Mouse (Mus musculus) heart, postnatal 25 days (tissue): ENCODE data around the gene Eif2s2. TPM values are rescaled to one million over a fixed set of nuclear protein-coding genes. Genes with fewer than 3 reads are reported as not detected.
A peak's percentile ranks its signal among the peaks of the same experiment; 100 is the strongest.
"Not testable (repeated sequence)": the region's sequence is repeated elsewhere in the genome, so short reads cannot be mapped to it uniquely, and the experiment has no call there.

Experiments
- DNase-seq: peaks from one replicate; pipeline ENCODE4 v3.0.0; 2022; ENCODE audit warnings: low spot score
- intact Hi-C: fragments of 180-260 bp; cut with DNase I; formaldehyde crosslinking; loops from one replicate; pipeline ENCODE4 v1.15.1; 2025
- total RNA-seq, 2 experiments: library from RNA; stranded (reverse); gene quantifications; 2 replicates each; pipeline ENCODE4 v1.2.3; 2021

Gene Eif2s2
- total RNA-seq = 10 to 100 TPM; 51.8 to 55.4 TPM

DNA sequence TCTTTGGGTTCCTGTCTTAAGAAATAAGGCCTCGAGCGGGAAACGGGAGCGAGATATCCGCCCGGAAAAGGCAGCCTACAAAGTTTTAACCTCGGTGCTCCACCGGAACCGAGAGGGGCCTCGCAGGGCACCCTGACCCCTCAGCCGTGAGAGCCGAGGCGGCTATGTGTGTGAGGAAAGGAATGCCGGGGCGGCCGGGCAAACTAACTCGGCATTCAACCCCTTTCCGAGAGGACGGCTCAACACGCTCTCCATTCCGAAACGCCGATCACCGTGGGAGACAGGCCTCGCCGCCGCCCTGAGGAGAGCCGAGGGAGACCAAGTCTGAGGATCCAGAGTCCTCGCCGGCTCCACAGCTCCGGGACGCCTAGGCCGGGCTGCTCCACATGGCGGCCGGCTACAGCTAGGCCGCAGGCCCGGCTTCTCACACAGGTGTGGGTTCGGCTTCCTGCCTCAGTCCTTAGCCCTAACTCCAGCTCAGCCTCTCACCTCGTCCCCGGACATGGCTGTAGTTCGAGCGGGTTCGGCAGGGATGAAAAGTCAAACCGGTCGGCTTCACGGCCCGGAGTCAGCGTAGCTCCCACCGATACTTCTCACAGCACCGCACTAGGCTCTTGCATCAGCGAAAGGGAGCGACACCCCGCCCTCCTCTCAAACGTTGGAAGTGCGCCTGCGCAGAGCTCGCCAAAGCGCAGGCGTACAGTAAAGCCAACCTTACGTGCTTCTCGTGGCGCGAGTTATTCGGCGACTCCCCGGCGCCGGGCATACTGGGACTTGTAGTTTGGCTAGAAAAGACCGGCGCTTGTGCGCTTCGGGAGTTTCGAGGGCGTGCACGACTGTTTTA is at the start of gene Eif2s2:
Gene Eif2s2 (minus strand): TSS at position 735 of the 844 bp plus-strand sequence.
- peak; percentile 95 for DNase-seq
- intact Hi-C loops = loop anchor here (1.0 to 2.0 kb wide), 2 partner anchors 100 to 235 kb away; no protein-coding TSS in a partner anchor

DNA sequence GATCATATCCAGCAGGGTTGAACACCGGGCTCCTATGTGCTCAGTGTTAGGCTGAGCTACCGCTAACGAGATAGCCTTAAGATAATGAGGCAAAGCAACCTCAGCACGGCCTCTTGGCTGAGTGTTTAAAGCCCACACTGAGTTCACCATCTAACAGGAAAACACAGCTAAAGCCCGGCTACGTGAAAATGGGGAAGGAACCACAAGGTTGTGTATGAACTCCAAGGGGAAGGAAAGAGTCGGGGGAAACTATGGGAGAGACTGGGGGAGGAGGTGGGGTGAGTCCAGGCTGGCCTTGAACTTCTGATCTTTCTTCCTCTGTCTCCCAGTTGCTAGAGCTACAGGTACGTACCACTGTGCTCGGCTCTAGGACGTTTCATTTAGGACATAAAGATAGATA is 49.2 kb upstream of the Eif2s2 start:
- no peak for DNase-seq
- intact Hi-C loops = loop anchor here (2.0 to 5.0 kb wide), 4 partner anchors 25 to 530 kb away; no protein-coding TSS in a partner anchor

DNA sequence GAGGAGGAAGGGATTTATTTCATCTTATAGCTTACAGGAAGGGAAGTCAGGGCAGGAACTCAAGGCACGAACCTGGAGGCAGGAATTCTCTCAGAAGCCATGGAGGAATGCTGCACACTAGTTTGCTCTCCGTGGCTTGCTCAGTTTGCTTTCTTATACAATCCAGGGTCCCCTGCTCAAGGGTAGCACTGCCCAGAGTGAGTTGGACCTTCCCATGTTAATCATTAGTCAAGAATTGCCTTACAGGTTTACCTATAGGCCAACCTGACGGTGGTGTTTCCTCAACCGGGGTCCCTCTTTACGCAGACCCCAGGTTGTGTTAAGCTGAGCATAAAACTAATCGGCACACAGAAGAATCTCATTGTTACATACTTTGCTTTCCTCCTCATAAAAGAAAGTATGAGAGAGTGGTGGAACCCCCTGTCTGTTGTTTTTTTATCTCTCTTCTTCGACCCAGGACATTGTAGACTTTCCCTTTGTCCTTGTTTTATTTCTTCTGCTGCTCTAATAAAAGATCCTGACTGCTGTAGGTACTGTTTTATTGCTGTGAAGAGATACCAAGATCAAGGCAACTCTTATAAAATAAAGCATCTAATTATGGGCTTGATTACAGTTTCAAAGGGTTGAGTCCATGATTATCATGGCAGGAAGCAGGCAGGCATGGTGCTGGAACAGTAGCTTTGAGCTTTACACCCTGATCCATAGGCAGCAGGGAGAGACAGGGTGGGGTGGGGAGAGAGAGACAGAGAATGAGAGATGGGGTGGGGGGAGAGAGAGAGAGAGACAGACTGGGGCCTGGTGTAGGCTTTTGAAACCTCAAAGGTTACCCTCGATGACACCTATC is 45.0 kb upstream of the Eif2s2 start:
- no peak for DNase-seq
- intact Hi-C loops = no loop called here

DNA sequence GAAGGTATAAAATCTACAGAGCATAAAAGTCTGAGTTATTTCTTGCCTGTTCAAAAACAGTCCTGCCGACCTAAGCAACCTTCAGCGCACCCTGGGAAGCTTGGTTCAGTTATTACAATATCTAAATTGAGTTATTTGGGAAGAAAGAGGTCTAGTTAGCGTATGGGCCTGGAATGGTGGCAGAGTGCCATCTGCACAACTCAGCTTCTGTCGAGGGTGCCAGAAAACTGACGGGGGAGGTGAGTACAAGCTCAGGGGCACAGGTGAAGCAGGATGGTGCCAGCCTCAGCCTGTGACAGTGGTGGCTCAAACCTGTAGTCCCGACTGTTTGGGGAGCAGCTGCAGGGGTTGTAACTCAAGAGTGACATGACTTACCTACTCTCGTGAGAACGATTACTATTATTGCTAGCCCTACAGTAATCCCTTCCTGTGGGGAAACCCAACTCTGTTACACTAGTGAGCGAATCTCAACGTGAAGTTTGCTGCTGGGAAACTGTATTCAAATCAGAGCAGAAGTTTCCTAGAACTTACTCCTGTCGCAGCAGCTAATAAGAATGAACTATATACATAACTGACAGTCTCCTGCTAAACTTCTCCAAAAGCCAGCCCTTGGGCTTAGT is 43.9 kb upstream of the Eif2s2 start:
- intact Hi-C loops = no loop called here
- DNase-seq = no peak

DNA sequence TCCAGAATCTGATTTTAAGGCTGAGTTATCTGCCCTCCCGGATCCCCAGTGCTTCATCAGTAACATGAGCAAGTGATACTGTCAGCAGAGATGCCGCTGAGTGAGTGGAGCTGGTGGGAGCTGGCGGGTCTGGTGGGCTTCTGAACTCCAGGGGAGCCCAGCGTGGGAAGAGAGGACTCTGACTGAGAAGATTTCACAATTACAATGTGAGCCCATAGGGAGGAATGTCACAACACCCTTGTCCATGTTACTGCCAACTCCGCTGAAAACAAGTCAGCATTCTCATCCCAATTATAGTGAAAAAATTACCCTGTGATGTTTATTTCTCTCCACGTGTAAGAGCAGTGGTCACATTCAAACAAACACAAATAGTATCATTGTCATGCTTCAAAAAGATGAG is 43.4 kb upstream of the Eif2s2 start:
- intact Hi-C loops = no loop called here
- DNase-seq = no peak

DNA sequence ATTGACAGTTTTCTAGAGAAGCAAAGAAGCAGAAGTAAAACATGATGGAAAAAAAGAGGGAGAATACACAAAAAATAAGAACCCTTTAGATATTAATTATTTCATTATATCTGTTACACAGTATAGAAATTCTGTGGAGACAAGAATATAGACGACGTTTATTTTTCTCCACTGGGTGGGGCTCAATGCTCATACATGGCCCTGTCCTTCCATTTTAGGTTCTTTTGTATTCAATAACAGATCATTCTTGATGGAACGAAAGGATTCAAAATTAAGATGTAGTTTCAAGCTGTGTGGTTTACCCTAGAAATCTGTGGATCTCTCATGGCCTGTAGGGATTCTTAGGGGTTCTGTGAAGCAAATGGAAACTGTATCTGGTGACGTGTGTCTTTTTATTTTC is 41.1 kb upstream of the Eif2s2 start:
- intact Hi-C loops = no loop called here
- no peak for DNase-seq

DNA sequence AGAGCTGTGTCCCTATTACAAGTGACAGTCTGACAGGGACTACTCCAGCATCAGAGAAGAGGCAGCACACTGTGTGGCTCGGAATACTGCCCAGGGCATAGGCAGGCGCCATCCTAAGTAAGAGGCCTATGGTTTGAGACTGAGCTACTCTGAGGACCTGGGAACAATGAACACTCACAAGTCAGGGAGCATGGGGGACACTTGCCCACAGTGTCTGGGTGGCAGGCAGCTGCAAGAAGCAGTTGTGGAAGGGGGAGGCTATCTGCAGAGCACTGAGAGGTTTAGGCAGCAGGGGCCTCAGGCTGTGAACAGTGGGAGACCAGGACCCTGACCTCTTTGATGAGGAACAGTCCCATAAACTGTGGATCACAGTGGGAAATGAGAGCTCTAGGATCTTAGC is 35.6 kb upstream of the Eif2s2 start:
- no peak for DNase-seq
- intact Hi-C loops = no loop called here

DNA sequence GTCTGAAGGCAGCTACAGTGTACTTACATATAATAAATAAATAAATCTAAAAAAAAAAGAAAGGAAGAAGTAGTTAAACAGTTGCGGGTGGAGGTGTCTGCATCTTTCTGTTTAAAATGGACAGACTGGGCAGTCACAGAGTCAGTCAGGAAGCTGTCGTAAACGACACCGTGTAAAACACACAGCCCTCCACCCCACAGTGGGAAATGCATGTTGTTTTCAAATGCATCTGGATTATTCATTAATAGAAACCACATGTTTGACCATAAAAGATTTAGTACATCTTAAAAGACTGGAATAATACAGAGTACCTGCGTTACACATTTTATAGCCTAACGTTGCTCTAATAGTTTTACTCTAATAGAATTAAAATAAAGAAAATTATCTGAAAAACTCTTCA is 34.1 kb upstream of the Eif2s2 start:
- intact Hi-C loops = no loop called here
- no peak for DNase-seq

DNA sequence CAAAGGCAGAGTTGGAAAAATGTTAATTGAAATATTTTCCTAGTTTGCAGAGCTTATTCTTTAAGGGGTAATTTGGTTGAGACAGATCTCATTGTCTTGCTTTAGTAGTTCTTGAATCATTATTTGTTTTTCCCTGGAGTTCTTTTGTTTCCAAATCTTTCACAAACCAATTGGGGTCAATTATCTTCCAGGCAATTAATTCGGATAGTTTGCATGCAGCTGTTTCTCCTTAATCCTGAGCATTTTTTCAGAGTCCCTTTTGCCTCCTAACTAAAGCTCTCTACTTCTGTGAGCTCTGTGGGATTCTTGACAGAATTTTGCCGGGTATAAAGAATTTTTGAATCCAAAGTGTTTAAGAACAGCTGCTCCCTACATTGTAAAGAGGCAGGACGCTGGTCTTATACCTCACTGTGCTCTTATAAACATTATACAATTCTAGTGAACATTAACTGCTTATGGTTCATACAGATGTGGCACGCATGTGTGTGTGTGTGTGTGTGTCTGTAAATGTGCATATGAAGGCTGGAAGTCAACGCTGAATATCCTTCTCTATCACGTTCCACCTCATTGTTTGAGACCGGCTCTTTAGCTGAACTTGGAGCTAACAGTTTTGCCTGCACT is 32.8 kb upstream of the Eif2s2 start:
- no peak for DNase-seq
- intact Hi-C loops = no loop called here

DNA sequence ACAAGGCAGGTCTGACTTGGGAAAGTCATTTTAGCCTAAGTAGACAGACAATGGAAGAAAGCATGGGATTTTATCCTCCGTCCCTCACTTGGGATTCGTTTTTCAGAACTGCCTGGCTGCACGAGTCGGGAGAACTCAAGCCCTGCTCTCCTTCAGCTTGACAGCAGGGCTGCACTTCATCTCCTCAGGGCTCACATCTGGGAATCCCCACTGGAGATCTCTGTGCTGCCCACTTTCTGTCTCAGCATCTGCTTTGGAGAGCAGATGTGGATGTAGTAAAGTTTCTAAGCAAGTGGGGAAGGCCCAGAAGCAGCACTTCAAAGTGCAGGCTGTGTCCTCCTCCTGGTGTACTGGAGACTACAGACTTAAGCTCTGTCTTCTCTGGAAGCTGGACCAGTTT is 29.4 kb upstream of the Eif2s2 start:
- intact Hi-C loops, DNase-seq: not testable (repeated sequence)

DNA sequence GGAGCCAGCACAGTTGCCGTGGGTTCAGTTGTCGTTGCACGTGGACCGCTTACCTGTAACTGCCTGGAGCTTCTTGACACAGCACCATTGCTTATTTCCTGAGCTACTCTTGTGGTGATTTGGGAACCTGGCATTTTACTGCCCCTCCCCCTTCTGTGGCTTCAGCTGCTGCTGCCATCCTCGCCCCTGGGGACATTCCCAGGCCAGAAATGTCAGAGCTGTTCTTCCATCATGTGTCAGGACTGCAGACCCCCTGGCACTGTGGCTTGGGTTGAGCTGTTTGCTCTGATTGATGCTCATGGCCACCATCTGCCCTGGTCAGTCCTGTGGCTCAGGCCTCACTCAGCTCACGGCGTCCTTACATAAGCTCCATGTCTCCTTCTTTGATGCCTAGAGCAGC is 28.2 kb upstream of the Eif2s2 start:
- no peak for DNase-seq
- intact Hi-C loops = no loop called here

DNA sequence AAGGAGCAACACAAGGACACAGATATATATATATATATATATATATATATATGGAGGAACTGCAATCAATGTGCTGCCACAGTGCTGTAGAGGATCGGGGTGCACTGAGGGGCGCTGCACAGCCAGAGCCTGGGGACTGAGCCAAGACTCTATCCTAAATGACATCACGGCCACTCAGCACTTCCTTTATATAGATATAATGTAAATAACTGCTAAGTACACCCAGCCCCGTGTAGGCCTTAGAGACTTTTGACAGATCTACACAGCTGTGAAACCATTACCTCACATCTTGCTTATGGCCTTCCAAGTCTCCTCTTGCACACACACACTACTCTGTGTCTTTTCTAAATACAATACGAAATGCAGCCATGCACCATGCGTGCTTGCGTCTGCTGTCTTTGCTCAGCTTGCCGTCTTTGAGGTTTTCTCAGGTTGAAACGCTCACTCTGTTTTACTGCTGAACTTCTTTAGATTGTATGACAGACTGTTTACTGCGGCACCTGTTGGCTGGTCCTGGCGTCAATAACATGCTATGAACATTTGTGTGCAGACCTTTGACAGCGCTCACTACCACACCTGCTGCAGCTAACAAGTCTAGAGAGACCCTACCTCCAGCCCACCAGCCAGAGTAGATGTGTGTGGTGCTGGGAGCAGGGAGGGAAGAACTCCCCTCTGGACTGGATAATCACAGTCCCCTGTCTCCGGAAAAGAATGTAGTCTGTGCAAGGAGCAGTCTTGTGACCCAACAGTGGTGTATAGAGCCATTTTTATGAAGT is 25.3 kb upstream of the Eif2s2 start:
- no peak for DNase-seq
- intact Hi-C loops = loop anchor here (2.0 kb wide), 1 partner anchor 25 kb away; no protein-coding TSS in a partner anchor

DNA sequence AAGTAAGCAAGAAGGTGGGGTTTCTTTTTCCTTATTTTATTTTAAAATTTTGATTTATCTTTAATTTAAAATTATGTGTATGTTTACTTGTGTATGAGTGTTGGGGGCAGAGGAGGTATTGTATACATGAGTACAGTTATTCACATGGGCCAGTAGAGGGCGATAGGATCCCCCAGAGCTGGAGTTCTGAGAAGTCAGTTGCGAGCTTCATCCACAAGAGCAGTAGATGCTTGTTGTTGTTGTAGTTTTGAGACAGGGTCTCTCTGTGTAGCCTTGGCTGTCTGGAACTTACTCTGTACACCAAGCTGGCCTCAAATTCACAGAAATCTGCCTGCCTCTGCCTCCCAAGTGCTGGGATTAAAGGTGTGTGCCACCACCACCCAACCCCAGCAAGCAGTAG is 23.8 kb upstream of the Eif2s2 start:
- intact Hi-C loops = loop anchor here (2.0 kb wide), 1 partner anchor 26 kb away; no protein-coding TSS in a partner anchor
- no peak for DNase-seq

DNA sequence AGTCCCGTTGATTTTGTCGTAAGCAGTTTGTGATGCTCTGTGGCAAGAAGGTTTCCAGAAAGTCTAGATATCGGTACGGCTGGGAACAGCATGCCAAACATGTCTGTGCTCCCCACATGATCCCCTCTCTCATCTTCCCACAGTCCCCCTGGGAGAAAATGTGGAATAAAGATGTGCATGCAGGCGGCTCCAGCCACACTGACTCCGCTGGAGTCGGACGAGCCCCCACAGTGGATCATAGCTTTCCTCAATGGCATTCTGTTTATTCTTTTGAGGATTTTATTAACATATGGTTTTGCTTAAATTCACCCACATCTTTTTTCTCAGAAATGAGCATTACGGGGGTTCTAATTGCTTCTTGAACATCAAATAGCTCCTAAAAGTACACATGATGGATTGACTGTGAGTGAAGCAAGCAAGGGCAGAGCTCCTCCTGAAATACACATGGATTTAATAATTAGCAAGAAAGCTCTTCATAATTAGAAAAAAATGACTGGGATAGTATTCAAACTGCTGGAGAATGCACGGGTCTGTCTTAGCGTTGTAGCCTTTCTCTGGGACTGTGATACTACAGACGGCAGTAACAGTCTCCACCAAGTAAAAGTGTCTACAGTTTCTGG is 23.3 kb upstream of the Eif2s2 start:
- DNase-seq = no peak
- intact Hi-C loops = loop anchor here (2.0 kb wide), 1 partner anchor 27 kb away; no protein-coding TSS in a partner anchor

DNA sequence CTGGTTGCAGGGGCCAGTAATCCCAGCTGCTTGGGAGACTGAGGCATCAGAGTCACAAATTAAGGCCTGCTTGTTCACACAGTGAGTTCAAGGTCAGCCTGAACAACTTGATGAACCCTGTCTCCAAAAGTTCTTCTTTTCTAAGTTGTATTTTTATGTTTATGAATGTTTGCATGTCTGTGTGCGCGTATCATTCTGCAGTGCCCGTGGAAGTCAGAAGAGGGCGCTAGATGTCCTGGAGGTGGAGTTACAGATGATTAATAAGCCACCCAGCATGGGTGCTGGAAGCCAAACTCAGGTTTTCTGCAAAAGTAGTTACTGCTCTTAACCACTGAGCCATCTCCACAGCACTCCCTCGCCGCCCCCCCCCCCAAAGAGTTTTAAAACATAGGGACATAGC is 17.1 kb upstream of the Eif2s2 start:
- intact Hi-C loops = no loop called here
- no peak for DNase-seq

DNA sequence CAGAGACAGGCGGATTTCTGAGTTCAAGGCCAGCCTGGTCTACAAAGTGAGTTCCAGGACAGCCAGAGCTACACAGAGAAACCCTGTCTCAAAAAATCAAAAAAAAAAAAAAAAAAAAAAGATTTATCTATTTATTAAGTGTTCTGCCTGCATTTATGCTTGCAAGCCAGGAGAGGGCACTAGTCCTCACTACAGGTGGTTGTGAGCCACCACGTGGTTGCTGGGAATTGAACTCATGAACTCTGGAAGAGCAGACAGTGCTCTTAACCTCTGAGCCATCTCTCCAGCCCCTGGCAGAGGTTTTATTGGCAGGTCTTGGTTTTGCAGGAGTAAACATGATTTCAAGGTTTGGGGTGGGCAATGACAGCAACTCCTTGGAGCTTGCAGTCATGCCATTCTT is 15.5 kb upstream of the Eif2s2 start:
- DNase-seq, intact Hi-C loops: not testable (repeated sequence)

DNA sequence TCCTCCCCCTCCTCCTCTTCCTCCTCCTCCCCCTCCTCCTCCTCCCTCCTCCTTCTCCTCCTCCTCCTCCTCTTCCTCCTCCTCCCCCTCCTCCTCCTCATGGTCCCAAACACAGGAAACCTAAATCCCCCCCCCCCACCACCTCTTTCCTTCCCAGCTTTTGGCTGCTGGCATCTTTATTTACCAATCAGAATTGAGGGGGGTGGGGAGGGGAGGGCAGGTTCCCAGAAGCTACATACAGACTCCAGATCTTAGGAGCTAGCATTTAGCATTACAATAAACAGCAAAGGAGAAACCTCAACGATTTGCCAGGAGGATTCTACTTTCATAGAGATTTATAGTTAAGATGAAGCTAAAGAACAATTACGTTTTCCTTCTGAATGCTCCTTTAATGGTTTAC is 13.1 kb upstream of the Eif2s2 start:
- intact Hi-C loops = no loop called here
- DNase-seq = no peak

DNA sequence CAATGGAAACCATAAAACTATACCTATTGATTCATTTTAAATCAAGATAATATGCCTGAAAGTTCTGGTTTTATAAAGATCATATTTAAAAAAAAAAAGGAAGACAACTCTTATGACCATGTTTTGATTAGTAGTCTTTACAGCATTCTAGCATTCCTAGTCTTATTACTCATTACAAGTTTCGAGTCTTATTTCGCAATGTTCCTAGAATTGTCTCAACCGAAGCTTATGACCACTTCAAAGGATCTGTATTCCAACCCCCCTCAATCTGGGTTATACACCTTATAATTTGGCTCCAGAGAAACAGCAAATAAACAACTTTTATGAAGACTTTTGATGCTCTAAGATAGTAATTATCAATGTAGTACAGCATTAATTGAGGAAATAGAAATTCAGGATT is 9.4 kb upstream of the Eif2s2 start:
- DNase-seq = no peak
- intact Hi-C loops = no loop called here

DNA sequence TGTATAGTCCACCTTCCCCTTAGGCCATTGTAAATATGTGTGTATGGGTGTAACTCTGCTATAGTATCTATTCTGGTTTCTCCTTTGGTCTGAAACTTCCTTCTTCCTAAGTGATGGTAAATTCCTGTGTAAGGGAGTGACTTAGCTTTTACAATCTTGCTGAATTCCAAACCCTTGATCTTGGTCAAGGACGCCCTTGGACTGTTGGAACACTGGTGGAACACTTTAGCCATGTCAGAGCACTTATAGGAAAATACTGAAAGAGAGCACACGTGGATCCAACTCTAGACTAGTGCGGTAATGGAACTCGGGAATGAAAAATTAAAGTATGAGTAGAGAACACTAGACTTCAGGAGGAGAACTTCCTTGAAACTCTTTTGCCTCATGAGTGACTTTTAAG is 6.7 kb upstream of the Eif2s2 start:
- intact Hi-C loops, DNase-seq: not testable (repeated sequence)
